Mouse (Mus musculus) forebrain, embryonic 15.5 days (tissue): ENCODE measurements around the gene Cdkn2aipnl. TPM values are rescaled to one million over a fixed set of nuclear protein-coding genes. Genes with fewer than 3 reads are reported as not detected.

Experiments
- ATAC-seq: fragments of 200-750 bp; cut with Nextera tagmentation; replicated peaks from 2 replicates; pipeline ENCODE4 v1.8.0; 2017; ENCODE audit warnings: mild to moderate bottlenecking, moderate TSS enrichment, moderate library complexity
- H3K27ac ChIP-seq: fragments of 300-500 bp; sonication (generic); replicated peaks from 2 replicates; pipeline ENCODE4 v1.5.1; 2015; ENCODE audit warnings: mild to moderate bottlenecking, inconsistent platforms
- H3K27me3 ChIP-seq: fragments of 300-500 bp; sonication (generic); 2 replicates; pipeline ENCODE4 v1.6.1; 2015; ENCODE audit warnings: inconsistent platforms
- H3K36me3 ChIP-seq: fragments of 300-500 bp; sonication (generic); 2 replicates; pipeline ENCODE4 v1.6.1; 2015; ENCODE audit warnings: mild to moderate bottlenecking, inconsistent platforms
- H3K4me1 ChIP-seq: fragments of 300-500 bp; sonication (generic); 2 replicates; pipeline ENCODE4 v1.6.1; 2015; ENCODE audit warnings: inconsistent platforms
- H3K4me2 ChIP-seq: fragments of 300-500 bp; sonication (generic); replicated peaks from 2 replicates; pipeline ENCODE4 v1.6.1; 2015; ENCODE audit warnings: mild to moderate bottlenecking, inconsistent platforms
- H3K4me3 ChIP-seq: fragments of 300-500 bp; sonication (generic); 2 replicates; pipeline ENCODE4 v1.5.1; 2015; ENCODE audit warnings: mild to moderate bottlenecking, inconsistent platforms
- H3K9ac ChIP-seq: fragments of 300-500 bp; sonication (generic); replicated peaks from 2 replicates; pipeline ENCODE4 v1.6.1; 2015; ENCODE audit warnings: mild to moderate bottlenecking, inconsistent platforms
- H3K9me3 ChIP-seq: fragments of 300-500 bp; sonication (generic); 2 replicates; pipeline ENCODE4 v1.6.1; 2016; ENCODE audit warnings: inconsistent platforms
- WGBS: fragments of 180-500 bp; shearing (Covaris S2); methylation state at CpG from one replicate; pipeline ENCODE4 v1.1.7; 2015; ENCODE audit warnings: mixed read lengths; 5-methylcytosine and 5-hydroxymethylcytosine counted together
- polyA plus RNA-seq: library from polyadenylated mRNA; unstranded; fragments of >200 nt; fragmentation: Nextera tagmentation; extraction: Ambion mirVana; gene quantifications from 2 replicates; pipeline ENCODE4 v1.2.1, GENCODE M21; 2015

Cdkn2aipnl gene
- polyA plus RNA-seq, 1 experiment from 2014 or later: 118 TPM

DNA sequence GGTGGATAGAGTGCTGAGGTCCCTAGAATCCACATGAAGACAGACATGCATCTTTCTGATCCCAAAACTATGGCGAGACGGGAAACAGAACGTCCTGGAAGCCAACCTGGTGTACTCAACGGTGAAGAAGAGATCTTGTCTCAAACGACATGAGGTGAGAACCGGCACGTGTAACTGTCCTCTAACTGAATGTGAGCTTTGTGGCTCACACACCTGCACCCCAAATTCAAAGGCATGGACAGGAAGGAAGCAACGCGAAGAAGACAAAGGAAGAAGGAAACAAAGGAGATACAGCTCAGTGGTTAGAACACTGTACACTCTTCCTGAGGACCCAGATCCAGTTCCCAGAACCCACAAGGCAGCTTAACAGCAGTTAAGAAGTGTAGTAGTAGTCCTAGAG is 17.5 kb upstream of the Cdkn2aipnl start:
- 91% methylated on average over 9 of the region's 9 CpGs for WGBS
- Histone ChIP-seq H3K9ac (no peak overlapping the region), H3K4me3 (no peak overlapping the region), H3K27ac (no peak overlapping the region), H3K36me3 (no peaks in the 10 kb centered on the region), H3K4me1 (0 out of 2 replicates have a peak, but pooled peaks cover 7% of the 10 kb centered on the region), H3K9me3 (no peaks in the 10 kb centered on the region), H3K27me3 (no peaks in the 10 kb centered on the region), H3K4me2 (no peak overlapping the region)
- ATAC-seq: no peak

DNA sequence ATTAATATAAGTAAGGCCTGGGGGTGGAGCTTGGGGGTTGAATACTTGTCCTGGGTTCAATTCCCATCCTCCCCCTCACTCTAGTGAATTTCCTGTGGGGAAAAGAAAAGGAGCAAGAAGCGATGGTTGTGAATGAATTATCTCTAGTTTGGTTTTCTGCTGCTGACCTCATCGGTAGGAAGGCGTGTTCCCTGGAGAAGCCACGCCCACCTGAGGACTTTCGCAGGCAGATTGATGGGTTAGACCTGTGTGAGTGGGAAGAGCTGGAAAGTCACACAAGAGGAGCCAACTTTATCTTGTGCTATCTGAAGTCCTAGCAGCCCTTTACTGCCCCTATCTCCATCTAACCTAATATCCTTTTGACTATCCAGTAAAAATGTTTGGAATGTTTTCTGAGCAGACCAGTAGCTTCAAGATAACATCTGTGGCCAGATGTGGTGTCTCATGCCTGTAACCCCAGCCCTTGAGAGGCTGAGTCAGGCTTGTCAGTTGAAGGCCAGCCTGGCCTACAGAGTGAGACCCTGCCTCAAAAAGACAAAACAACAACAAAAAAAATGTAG is 15.5 kb upstream of the Cdkn2aipnl start:
- no peaks in the 10 kb centered on the region for H3K4me1 ChIP-seq
- ATAC-seq: no peak
- no peaks in the 10 kb centered on the region for H3K36me3 ChIP-seq
- no peak overlapping the region for H3K27ac ChIP-seq
- no peak overlapping the region for H3K4me2 ChIP-seq
- no peak overlapping the region for H3K9ac ChIP-seq
- 68% methylated on average over 5 of the region's 5 CpGs for WGBS
- no peaks in the 10 kb centered on the region for H3K9me3 ChIP-seq
- no peak overlapping the region for H3K4me3 ChIP-seq
- H3K27me3 ChIP-seq: no peaks in the 10 kb centered on the region

DNA sequence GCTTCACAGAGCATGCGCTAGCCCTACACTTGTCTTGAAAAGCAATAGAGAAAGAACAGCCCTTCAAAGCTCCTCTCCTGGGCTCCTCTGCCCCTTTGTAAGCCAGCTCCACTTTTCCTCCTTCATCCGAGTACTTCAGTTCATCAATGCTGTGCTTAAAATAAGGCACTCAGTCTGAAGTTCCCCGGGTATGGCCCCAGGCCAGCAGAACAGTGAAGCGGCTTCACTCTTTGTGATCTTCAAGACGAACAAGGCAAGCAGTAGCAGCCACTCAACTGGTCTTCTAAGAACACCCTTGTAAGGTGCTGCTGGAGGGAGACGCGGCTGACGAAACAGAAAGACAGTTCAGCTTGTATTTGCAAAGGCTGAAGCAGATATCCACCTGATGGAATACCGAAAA is 11.3 kb upstream of the Cdkn2aipnl start:
- no peaks in the 10 kb centered on the region for H3K36me3 ChIP-seq
- no peak overlapping the region for H3K4me2 ChIP-seq
- 70% methylated on average over 9 of the region's 9 CpGs for WGBS
- H3K27ac ChIP-seq: no peak overlapping the region
- no peak overlapping the region for H3K9ac ChIP-seq
- H3K4me1 ChIP-seq: no peaks in the 10 kb centered on the region
- no peaks in the 10 kb centered on the region for H3K9me3 ChIP-seq
- no peaks in the 10 kb centered on the region for H3K27me3 ChIP-seq
- no peak overlapping the region for H3K4me3 ChIP-seq
- no peak for ATAC-seq

DNA sequence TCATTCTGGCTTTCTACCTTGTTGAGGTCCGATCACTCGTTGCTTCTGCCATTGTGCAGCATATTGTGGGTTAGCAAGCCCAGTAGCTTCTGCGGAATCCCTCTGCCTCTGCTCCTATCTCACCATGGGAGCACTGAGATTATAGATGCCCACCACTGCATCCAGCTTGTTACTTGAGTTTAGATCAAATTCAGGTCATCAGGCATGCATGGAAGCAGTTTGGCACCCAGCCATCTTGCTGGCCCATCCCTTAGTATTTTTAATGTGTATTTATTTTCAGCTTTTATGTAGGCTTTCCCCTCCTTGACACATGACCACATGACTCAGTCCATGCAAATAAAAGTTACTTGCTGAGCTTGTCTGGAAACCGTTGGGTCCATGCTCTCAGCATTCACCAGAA is 9.7 kb upstream of the Cdkn2aipnl start:
- Histone ChIP-seq H3K4me1 (no peaks in the 10 kb centered on the region), H3K4me2 (no peak overlapping the region), H3K27ac (no peak overlapping the region), H3K27me3 (no peaks in the 10 kb centered on the region), H3K9ac (no peak overlapping the region), H3K36me3 (no peaks in the 10 kb centered on the region), H3K9me3 (no peaks in the 10 kb centered on the region), H3K4me3 (no peak overlapping the region)
- 91% methylated on average over 4 of the region's 4 CpGs for WGBS
- no peak for ATAC-seq

DNA sequence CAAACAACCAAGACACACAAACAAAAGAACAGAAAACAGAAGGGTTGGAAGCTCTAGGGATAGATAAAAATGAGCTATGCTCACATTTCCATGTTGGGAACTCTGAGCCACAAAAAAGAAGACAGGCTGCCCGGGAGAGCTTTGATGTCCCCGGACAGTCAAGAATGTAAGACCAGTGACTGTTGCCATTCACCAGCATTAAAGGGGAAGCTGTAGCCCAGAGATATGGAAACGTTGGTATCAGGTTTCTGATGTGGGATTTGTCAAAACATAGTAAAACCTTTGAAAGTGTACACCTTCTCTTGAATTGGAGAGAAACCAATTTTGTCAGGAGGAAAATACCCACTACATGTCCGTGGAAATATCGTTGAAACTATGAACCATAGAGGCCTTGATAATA is 8.0 kb upstream of the Cdkn2aipnl start:
- 85% methylated on average over 5 of the region's 5 CpGs for WGBS
- Histone ChIP-seq H3K9ac (no peak overlapping the region), H3K4me2 (no peak overlapping the region), H3K4me1 (no peaks in the 10 kb centered on the region), H3K27ac (no peak overlapping the region), H3K36me3 (no peaks in the 10 kb centered on the region), H3K4me3 (no peak overlapping the region), H3K27me3 (no peaks in the 10 kb centered on the region), H3K9me3 (no peaks in the 10 kb centered on the region)
- ATAC-seq: no peak

DNA sequence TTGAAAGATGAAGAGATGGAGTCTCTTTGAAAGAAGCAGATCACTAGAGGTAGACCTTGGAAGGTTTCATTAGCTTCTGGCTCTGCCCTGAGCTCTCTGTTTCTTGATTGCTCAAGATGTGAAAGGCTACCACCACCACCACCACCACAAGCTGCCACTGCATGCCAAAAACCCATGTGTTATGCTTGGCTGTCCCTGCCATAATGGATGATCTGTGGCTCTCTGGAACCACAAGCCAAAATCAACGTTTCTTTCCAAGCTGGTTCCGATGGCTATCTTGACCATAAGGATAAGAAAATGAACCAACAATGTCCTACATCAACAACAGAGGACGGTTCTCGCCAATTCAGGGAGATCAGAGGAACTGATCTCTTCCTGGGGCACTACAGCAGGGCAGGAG is 7.4 kb upstream of the Cdkn2aipnl start:
- no peaks in the 10 kb centered on the region for H3K36me3 ChIP-seq
- H3K9me3 ChIP-seq: no peaks in the 10 kb centered on the region
- H3K27ac ChIP-seq: no peak overlapping the region
- H3K27me3 ChIP-seq: no peaks in the 10 kb centered on the region
- 92% methylated on average over 4 of the region's 4 CpGs for WGBS
- no peak overlapping the region for H3K9ac ChIP-seq
- no peak for ATAC-seq
- no peaks in the 10 kb centered on the region for H3K4me1 ChIP-seq
- H3K4me2 ChIP-seq: no peak overlapping the region
- H3K4me3 ChIP-seq: no peak overlapping the region

DNA sequence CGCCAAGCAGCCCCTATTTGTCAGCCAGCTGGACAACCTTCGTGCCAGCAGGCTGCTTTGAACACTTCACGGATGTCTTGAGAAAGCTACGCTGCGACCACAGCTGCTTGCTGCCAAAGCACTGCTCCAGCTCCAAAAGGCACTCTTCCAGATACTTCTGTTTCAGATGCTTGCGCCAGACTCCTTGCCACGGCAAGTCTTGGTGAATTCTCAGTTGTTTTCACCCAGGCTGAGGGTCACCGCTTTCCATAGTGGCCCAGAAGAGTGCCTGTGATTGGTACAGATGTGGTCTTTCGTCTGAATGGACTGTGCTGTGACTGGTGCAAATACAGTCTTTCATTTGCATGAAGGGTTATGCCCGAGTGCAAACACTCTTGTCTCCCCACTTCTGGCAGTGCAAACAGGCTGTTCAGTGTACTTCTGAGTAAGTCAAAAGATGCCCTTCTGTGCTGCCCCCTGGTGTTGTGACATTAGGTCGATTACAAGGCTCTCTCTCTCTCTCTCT is 6.4 kb upstream of the Cdkn2aipnl start:
- ATAC-seq: no peak
- 53% methylated on average over 11 of the region's 11 CpGs for WGBS

DNA sequence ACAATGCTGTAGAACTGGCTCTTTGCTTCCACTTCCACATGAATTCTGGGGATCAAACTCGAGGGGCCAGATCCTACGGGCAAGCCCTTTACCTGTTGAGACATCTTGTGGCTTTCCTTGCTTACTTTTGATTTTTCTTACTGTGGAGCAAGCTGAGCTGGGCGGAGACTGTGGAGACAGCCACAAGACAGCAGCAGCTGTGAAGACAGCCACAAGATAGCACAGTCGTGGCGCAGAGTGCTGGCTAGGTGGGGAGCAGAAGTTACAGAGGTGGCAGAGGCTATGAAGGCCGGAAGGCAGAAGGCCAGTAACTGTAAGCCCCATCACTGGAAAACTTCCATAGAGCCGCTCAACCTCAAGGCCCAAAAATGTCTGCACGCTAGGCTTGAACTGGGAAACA is 5.7 kb upstream of the Cdkn2aipnl start:
- H3K4me2 ChIP-seq: no peak overlapping the region
- 91% methylated on average over 8 of the region's 8 CpGs for WGBS
- no peak overlapping the region for H3K27ac ChIP-seq
- H3K36me3 ChIP-seq: no peaks in the 10 kb centered on the region
- H3K4me3 ChIP-seq: no peak overlapping the region
- no peaks in the 10 kb centered on the region for H3K9me3 ChIP-seq
- no peaks in the 10 kb centered on the region for H3K27me3 ChIP-seq
- H3K9ac ChIP-seq: no peak overlapping the region
- ATAC-seq: no peak
- H3K4me1 ChIP-seq: no peaks in the 10 kb centered on the region

More for the DNA sequence above, 6.4 kb upstream of the Cdkn2aipnl start:
- Histone ChIP-seq H3K27me3 (no peaks in the 10 kb centered on the region), H3K9ac (no peak overlapping the region), H3K27ac (no peak overlapping the region), H3K9me3 (no peaks in the 10 kb centered on the region), H3K36me3 (no peaks in the 10 kb centered on the region), H3K4me2 (no peak overlapping the region), H3K4me1 (no peaks in the 10 kb centered on the region), H3K4me3 (no peak overlapping the region)

DNA sequence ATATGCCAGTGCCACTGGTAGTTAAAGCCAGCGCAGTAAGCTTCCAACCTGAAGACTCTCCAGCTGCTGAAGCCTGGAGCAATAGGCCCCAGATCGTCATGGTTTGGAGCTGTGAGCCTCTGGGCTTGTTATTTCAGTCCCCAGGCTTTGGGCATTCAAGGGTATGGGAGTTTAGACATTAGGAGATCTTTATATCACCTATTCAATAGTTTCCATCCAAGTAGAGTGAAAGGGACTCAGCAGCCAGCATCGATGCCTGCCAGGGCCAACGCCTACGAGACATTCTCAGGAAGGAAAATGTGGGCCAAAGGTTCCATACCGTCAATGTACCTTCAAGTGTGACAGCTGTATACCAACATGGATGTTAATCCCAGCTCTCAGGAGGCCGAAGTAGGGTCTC is 5.2 kb upstream of the Cdkn2aipnl start:
- Histone ChIP-seq H3K27ac (no peak overlapping the region), H3K27me3 (no peaks in the 10 kb centered on the region), H3K4me2 (no peak overlapping the region), H3K9ac (no peak overlapping the region), H3K9me3 (no peaks in the 10 kb centered on the region), H3K36me3 (no peaks in the 10 kb centered on the region), H3K4me1 (peaks cover 2% of the 10 kb centered on the region; the same call in 1 of the 2 replicates), H3K4me3 (no peak overlapping the region)
- 95% methylated on average over 7 of the region's 7 CpGs for WGBS
- no peak for ATAC-seq

DNA sequence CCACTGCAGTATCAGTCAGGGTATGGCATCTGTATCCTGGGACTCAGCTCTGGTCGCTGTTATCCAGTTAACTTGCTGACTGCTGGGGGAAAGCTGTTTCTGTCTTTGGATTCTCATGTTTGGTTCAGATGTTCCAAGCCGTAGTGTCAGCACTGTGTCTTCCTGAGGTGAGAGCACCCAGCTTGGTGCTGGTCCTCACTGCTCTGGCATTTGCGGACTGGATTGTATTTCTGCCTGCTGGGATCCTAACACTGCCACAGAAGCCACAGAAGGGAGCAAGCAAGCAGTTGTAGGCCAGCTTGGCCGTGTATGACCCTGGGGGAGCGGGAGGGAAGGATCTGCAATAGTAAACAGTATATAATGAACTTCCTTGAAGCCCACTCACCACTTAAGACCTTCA is 810 bp upstream of the Cdkn2aipnl start:
- H3K36me3 ChIP-seq: peaks cover 19% of the 10 kb centered on the region
- ATAC-seq: no peak
- WGBS: 88% methylated on average over 5 of the region's 5 CpGs

DNA sequence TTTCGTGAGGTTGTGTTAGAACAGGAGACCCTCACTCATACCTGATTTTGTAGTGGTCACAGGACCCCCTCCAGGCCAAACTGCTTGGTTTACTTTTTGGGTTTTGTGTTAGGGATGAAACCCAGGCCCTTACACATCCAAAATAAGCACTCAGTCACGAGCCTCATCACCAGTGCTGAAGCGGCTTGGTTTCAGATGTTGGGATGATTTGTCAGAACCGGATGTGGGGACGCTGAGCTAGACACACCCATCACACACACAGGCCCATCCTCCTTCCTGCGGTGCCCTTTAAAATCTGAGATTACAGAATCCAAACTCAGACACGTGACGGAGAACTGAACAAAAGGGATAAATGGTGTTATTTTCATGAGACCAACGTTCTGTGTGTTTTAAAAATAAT is 1.4 kb downstream of the Cdkn2aipnl start:
- Histone ChIP-seq H3K27ac (no peak overlapping the region), H3K4me1 (peaks cover 17% of the 10 kb centered on the region), H3K4me2 (peak overlapping the region; percentile 89; the same call in 1 of the 2 replicates), H3K9me3 (no peaks in the 10 kb centered on the region), H3K4me3 (no peak overlapping the region), H3K9ac (no peak overlapping the region), H3K36me3 (peaks cover 40% of the 10 kb centered on the region), H3K27me3 (no peaks in the 10 kb centered on the region)
- WGBS: 94% methylated on average over 9 of the region's 9 CpGs
- no peak for ATAC-seq

More for the DNA sequence above, 810 bp upstream of the Cdkn2aipnl start:
- H3K4me3 ChIP-seq: no peak overlapping the region
- no peaks in the 10 kb centered on the region for H3K27me3 ChIP-seq
- peaks cover 17% of the 10 kb centered on the region for H3K4me1 ChIP-seq
- H3K27ac ChIP-seq: no peak overlapping the region
- H3K9me3 ChIP-seq: no peaks in the 10 kb centered on the region
- H3K4me2 ChIP-seq: no peak overlapping the region
- no peak overlapping the region for H3K9ac ChIP-seq

DNA sequence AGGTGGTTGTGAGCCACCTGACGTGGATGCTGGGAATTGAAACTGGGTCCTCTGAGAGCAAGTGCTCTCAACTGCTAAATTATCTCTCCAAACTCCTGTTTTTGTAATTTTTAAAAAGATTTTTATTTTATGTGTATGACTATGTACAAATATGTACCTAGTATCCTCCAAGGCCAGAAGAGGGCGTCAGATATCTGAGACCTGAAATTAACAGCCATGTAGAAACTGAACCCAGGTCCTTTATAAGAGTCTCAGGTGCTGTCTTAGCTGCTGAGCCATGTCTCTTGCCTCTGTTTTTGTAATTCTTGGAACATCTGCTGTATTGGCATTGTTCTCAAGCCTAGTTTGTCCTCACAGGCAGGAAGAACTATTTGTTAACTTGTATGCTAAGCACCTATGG is 2.0 kb downstream of the Cdkn2aipnl start:
- H3K4me3 ChIP-seq: no peak overlapping the region
- ATAC-seq: no peak
- WGBS: 93% methylated on average over 2 of the region's 2 CpGs
- H3K9ac ChIP-seq: no peak overlapping the region
- H3K4me2 ChIP-seq: no peak overlapping the region
- H3K27me3 ChIP-seq: no peaks in the 10 kb centered on the region
- H3K27ac ChIP-seq: no peak overlapping the region
- H3K36me3 ChIP-seq: peaks cover 44% of the 10 kb centered on the region
- no peaks in the 10 kb centered on the region for H3K9me3 ChIP-seq
- peaks cover 17% of the 10 kb centered on the region for H3K4me1 ChIP-seq

DNA sequence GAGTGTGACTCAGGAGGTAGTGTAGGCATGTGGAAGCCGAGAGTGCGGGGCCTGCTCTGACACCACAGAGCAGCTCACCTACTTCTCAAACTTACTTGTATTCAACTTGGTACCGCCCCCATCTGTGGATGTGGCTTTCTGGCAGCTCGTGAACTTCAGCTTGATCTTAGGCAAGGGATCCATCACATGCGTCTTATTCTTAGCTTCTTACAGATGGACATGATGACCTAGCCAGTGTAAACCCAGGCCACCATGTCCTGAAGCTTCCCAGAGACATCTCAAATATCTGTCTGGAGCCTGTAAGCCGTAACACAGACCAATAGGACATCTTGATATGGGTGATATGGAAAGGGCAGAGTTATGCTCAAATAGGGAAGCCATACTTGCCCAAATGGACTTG is 4.2 kb downstream of the Cdkn2aipnl start:
- Histone ChIP-seq H3K9me3 (no peaks in the 10 kb centered on the region), H3K4me3 (no peak overlapping the region), H3K36me3 (peaks cover 54% of the 10 kb centered on the region), H3K27ac (no peak overlapping the region), H3K4me1 (peaks cover 17% of the 10 kb centered on the region), H3K27me3 (no peaks in the 10 kb centered on the region), H3K9ac (no peak overlapping the region), H3K4me2 (no peak overlapping the region)
- no peak for ATAC-seq
- WGBS: 97% methylated on average over 6 of the region's 6 CpGs
